Mouse (Mus musculus): ENCODE data around the gene Casp7.

DNA sequence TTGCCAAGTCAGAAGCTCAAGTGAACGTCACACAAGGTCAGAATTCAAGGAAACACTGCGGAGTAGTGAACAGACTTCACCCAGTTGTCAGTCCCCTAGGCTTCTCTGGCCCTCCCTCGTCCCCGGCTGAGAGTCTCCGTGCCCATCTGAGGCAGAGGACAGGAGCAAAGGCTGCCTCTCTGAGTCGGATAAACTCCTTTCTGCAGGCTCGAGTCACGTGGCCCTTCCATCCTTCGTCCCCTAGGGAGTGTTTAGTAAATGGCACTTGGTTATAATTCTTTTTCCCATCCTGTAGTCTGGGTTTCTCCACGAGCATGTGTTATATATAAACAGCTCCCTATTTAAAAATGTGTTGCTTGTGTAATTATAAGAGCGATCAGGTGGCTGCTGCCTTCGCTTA, 26.4 kb downstream of the Casp7 start:
- TF ChIP-seq POLR2A (IDR thresholded peaks at IDR 0.05; ENCODE audit: low read depth, low read length) = no peak
- no peak for TF ChIP-seq CTCF (IDR thresholded peaks at IDR 0.05; ENCODE audit: extremely low read depth, insufficient read depth, insufficient read length, insufficient replicate concordance)
